Mouse (Mus musculus) cerebellum, adult 18-20 months (tissue): ENCODE measurements around the gene Col25a1.

ENCODE experiments used
- DNase-seq, 2 experiments: peaks; one replicate each; pipeline ENCODE4 v3.0.0; 2021

Gene Col25a1

DNA sequence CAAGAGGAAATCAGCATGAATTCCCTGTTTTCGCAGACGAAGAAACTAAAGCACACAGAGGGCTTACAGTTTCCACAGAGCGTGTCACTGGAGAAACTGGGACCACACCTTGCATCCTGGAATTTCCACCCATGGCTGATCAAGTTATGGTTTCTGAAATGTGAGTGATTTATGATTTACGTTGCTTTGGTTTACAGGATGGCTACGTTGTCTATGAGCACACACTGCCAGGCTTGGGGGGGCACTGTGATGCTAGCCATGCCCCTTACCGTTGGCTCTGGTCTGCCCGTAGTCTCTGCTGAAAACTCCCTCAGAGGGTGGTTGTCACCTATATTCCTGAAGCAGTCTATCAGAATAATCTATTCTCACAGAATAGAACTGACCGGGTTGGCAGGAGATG lies at the start of gene Col25a1:
Gene Col25a1, plus strand, starts transcription at position 301 of the 400 bp plus-strand sequence.
- no peak for DNase-seq

DNA sequence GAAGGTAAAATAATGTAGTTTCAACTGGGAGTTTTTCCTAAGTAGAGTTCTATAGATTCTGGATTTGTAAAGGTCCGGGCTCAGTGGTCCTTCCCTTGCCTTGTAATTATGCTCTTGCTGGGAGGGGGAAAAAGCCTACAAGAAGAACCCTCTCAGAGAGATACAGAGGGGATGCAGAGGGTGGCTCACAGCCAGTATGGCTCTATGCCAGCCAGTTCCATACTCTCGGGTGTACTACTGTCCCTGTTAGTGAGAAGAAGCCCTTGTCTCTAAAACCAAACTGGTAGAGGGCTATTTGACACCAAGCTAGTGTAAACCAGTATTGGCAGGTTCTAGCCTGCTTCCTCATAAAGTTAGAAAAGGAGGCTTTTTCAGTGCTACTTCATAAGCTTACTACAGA lies 48.0 kb upstream of the Col25a1 start:
- DNase-seq, result no peak

DNA sequence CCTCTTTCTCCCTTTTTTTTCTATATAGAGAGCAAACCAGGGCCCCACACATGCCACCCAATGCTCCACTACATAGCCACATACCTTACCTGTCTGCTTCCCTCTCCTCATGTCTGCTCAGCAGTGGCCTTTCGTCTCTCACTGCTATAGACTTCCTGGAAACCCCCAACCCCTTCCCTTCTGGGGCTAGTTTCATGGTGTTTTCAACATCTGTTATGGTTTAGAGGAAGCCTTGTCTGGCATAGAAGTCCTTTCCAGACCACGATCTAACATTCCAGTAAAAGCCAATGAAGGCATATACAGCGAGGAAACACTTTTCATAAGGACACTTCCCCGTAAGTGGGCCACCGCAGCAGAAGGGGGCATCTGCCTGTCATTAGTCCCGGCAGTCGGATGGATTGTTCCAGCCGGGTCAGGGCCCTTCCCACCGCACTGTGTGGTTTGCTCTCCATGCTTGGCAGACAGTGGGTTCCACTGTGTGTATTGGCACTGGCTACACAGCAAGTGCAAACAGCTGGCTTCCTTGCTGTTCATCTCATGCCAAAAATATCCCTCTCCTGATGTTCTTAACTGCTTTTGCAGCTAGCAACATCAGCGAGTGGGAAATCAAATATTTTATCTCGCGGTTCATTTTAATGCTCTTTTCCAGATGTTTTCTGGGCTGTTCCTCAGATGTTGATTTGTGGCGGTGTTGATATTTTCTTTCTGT lies 44.8 kb upstream of the Col25a1 start:
- no peak for DNase-seq

DNA sequence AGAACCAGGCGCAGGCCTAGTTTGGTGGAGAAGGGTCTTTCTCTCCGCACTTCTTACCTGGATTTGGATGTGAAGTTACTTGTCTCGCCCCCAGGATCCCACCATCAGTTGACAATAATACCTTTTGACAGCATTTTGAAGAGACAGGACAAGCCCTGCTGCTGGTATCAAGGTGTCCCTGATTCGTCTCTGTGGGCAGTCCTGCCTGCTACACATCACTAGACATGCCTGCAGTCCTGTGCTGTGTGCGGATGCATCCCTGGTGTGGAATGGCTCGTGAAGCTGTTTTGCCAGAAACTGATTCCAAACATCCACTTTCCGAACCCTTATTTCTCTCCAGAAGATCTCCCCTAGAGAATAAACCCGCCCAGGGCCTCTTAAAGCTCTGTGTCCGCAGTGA lies 43.8 kb upstream of the Col25a1 start:
- DNase-seq, result no peak

- no peak for DNase-seq
Observed at GRCm38 (mm10) chr3:130088654-130089053, 42.6 kb upstream of the Col25a1 start.

GRCm38 (mm10) chr3:130090460-130090859 lies 40.8 kb upstream of the Col25a1 start:
- no peak for DNase-seq

DNA sequence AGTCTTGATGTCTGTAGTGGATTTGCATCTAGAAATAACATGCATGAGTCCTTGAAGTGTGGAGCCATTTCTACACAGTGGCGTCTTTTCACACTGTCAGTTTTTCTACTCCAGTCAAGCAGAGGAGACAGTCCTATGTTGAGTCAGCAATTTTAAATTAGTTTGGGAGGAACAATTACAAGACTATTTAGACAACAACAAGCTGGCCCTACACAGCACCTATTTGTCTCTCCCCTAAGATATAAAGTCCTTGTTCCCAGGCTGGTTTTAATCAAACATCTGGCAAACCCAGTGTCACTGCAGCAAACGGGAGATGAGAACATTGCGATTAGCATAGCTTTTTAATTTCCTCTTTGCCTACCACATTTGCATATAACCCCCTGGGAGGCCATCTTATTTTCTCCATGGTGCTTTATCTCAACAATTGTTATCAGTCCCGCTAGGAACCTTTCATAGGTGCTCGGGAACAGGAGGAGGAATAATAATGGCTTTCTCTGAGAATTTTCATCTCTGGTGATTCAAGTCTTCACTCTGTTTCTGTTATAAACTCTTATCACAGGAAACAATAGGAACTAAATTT lies 37.1 kb upstream of the Col25a1 start:
- no peak for DNase-seq

DNA sequence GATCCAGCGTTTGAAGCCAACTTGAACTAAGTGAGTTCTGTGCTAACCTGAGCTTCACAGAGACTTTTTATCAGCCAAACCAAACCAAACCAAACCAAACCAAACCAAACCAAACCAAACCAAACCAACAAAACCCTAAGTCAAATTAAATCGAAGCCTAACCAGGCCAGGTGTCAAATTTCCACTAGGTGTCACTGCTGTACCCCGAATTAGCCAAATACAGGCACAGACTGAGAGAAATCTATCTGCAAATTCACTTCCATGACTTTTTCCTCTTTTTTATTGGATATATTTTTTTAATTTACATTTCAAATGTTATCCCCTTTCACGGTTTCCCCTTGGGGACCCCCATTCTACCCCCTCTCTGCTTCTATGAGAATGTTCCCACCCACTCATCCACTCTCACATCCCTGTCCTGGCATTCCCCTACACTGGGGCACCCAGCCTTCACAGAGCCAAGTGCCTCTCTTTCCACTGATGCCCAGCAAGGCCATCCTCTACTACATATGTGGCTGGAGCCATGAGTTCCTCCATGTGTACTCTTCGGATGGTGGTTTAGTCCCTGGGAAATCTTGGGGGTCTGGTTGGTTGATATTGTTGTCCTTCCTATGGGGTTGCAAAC lies 36.0 kb upstream of the Col25a1 start:
- peak; percentile 9 to 24 for DNase-seq

- no peak for DNase-seq
Observed at GRCm38 (mm10) chr3:130103486-130103885, 27.8 kb upstream of the Col25a1 start.

DNA sequence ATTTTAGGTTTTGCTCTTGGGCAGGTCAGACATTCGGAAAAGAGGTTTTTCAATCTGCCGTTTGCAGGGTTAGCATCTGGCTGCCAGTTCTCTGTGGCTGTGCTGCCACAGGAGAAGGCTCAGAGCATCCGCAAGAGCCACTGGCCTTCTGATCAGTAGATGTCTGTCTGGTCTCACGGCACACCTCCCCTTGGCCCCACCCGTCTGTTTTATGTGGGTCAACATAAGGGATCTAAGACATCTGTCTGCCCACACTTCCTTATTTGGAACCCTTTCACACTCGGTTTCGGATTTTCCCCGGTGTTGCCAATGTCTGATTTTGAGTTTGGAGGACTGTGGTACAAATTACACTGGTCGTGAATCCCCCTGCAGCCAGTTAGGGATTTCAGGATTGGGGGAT lies 26.8 kb upstream of the Col25a1 start:
- DNase-seq, result no peak

- no peak for DNase-seq
Observed at GRCm38 (mm10) chr3:130116886-130117285, 14.4 kb upstream of the Col25a1 start.

GRCm38 (mm10) chr3:130127840-130128239 lies 3.5 kb upstream of the Col25a1 start:
- no peak for DNase-seq

GRCm38 (mm10) chr3:130128564-130128963 lies 2.7 kb upstream of the Col25a1 start:
- no peak for DNase-seq

DNA sequence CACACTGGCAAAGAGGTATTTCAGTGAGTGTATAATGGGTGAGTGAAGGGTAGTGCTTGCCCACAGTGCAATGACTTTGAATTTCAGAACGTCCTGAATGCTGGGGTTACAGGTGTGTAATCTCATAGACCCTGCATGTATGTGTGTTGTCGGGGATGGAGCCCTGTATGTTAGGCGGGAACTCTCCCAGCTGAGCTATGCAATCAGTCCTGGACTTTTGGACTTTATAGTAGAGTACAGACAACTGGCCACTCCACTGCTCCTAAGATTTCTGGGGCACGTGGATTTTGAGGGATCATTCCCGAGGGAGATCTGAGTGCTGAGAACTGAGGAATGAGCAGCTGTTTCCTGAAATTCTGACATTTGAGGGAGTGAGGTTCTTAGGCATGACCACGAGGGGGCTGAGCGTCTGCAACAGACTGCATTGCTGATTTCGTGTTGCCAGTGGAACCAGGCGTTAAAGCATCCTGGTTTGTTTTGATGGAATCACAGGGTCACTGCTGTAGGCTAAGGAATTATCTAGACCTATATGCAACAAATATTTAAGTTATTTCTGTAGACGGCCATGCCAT lies 1.6 kb upstream of the Col25a1 start:
- no peak for DNase-seq

DNA sequence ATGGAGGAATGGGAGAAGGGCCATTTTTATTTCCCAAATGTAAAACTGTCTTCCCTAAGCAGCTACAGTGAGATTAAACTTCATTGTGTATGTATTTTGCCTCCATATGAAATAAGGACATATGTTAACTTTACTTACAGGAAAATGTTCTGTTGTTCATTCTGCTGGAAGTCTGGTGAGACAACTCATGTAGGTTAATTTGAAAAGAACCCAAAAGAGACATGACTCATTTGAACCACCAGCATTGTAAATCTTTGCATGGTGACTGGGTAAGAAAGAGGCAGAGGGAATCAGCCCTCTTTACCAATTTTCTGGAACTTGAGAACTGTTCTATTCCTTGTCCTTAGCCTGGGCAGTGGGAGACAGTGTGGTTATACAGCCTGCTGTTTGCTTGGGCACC lies 5.9 kb downstream of the Col25a1 start:
- DNase-seq, result no peak

- DNase-seq, result no peak
Observed at GRCm38 (mm10) chr3:130137640-130138039, 6.3 kb downstream of the Col25a1 start.

DNA sequence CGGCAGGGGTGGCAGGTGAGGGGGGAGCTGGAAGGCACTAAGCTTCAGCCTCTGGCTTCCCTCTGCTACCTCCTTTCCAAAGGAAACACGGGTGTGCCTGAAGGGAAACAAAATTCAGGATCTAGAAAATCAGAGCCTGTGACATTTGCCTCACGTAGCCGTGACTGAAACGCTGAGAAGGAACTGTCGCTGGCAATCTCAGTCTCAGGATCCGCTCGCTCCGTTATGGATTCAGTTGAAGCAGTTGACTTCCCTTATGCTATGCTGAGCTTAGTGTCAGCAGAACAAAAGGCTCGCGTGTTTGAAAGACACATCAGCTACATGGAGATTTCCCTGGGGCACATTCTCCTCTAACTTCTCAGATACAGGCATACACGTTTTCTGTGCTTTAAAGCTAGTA lies 14.6 kb downstream of the Col25a1 start:
- no peak for DNase-seq

- no peak for DNase-seq
Observed at GRCm38 (mm10) chr3:130147827-130148226, 16.5 kb downstream of the Col25a1 start.

DNA sequence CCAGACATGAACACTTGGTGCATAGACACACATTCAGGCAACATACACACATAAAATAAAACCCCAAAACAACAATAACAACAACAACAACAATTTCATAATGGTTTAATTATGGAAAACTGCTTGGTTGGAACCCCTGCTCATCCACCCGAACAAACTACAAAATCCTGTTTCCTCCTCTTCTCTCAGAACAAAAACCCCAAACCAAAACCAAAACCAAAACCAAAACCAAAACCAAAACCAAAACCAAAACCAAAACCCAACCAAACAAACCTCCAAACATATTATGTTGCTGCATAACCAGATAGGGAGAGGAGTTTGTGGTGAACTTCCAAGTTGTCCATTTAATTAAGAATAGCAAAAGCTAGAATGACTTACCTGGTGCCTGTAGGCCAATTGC lies 17.9 kb downstream of the Col25a1 start:
- DNase-seq, result no peak

DNA sequence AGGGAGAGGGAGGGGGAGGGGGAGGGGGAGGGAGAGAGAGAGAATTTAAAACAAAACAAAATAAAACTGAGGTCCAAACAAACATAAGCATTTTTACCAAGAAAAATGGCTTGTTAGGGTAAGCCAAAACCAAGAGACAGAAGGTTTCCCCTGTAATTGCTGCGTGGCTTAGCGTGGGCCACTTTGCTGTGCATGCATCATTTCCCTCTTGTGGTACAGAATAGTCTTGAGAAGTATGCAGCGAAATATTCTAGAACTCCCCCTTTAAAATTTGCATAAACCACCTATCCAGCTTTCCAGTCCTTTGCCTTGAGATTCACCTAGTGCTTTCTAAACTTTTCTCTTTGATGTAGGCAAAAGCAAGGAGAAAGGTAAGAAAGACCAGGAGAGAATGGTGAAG lies 21.8 kb downstream of the Col25a1 start:
- no peak for DNase-seq

DNA sequence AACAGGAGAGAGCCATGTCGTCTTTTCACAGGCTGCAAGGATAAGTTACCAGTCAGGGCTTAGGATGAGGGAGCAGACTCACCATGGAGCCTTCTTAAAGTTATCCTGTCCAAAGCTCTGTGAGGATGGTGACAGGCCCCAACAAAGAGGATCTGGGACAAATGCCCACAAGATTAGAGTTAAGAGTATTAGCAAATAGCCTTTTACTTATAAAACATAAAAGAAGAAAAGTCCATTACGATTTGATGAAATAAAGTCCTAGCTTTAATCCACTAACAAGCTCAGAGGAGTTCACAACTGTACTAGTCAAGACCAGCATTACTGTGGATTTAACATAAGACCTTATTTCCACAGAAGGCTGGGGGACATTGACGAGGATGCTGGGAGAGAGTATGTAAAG lies 26.2 kb downstream of the Col25a1 start:
- no peak for DNase-seq

GRCm38 (mm10) chr3:130159906-130160305 lies 28.6 kb downstream of the Col25a1 start:
- DNase-seq, result no peak

DNA sequence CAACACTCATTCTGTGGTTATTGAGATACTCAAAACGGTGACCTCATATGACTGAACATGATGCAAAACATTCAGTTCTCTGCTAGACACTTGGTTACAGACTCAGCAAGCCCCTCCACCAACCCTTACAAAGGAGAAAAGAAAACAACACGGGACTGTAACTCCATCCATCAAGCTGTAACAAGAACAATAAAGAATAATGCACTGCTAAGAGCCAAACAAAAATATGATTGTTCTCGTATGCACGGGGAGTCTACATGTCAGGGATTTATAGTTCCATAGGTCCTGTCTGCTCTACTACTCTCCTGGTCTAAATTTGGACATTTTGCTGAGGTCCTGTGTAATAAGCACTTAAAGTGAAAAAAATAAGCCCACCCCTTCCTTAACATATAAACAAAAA lies 29.6 kb downstream of the Col25a1 start:
- no peak for DNase-seq

DNA sequence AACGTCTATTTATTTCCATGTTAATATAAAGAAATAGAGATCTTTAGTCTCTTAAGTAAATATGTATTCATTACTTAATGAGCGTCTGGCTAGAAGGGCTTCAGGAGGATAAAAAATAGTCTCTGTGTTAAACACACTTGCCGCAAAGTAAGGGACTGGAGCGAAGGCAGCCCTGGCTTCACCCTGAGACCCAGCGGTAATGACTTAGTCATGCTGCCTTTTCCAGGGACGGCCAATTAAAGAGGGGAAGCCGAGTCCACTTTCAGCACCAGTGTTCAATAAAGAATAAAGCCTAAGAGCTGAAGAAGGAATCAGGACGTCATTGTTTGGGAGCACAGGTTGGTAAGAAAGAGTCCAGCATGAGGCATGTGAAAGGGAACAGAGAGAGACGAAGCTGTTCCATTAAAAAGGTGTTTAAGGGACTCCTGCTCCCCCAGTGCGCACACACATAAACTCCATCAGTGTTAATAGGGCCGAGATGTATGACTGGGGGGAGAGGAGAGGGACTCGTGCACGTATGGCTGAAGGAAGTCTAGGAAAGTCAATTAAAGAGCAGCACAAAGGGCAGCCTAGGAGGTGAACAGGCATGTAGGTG lies 30.1 kb downstream of the Col25a1 start:
- no peak for DNase-seq
